9 mouse cellular contexts compared by ENCODE assay signal in the genomic region with DNA sequence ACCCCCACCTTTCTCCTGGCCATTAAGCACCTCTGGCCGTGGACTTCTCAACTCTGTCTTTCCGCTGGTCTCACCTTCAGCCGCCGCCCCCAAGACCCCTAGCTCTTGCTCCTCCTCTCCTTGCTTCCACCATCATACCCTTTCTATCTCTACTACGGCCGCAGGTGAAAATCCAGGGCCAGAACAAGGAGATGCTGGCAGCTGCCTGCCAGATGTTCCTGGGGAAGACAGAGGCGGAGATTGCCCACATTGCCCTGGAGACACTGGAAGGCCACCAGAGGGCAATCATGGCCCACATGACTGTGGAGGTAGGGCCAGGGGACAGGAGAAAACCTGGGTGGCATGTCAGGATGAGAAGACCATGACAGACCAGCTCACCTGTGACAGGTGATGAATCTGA. TPM values are rescaled to one million over a fixed set of nuclear protein-coding genes. Genes with fewer than 3 reads are reported as not detected.
A peak's percentile ranks its signal among the peaks of the same experiment; 100 is the strongest.
DNase-seq lines count a peak whose midpoint lies in the region; ATAC-seq lines count a peak whose summit lies in the region.
"Had no signal": no experiment of that assay in that cellular context is flagged by ENCODE, and none has a peak within 500 bp of the region (broad histone marks: within the 10 kb centered on the region; RNA-seq: fewer than 3 reads in every experiment).

No protein-coding gene starts in this region.

- peak overlapping the region; percentile 91 for H3K27ac ChIP-seq in limb, embryonic 10.5 days
- H3K27ac ChIP-seq in neural tube, embryonic 14.5 days (ENCODE audit: low read depth, low read length), result no peak overlapping the region

- H3K36me3 ChIP-seq in limb, embryonic 10.5 days, result peaks cover 45% of the 10 kb centered on the region
- H3K36me3 ChIP-seq in neural tube, embryonic 14.5 days (ENCODE audit: control insufficient read depth, insufficient read depth, low read length), result peaks cover 13% of the 10 kb centered on the region; the same call in 1 of the 2 replicates

- H3K9me3 ChIP-seq in limb, embryonic 10.5 days (replicated peaks), result no peaks in the 10 kb centered on the region
- H3K9me3 ChIP-seq in neural tube, embryonic 14.5 days (ENCODE audit: control insufficient read depth, low read length), result no peaks in the 10 kb centered on the region

- no peak overlapping the region for H3K9ac ChIP-seq in neural tube, embryonic 14.5 days (replicated peaks; ENCODE audit: low read depth, low read length)

- peak; percentile 40 for DNase-seq in embryo, embryonic 10 days (ENCODE audit: low spot score)
- no peak for DNase-seq in embryo, embryonic 9.5 days (ENCODE audit: extremely low spot score)
- DNase-seq in thymus, postnatal 4 days, result peak; percentile 51
- DNase-seq in thymus, postnatal 25 days, result no peak
- DNase-seq in limb, embryonic 10.5 days (ENCODE audit: low spot score), result peak; percentile 63
- no peak for DNase-seq in urinary bladder, postnatal 4 days (ENCODE audit: low spot score in 2 of 2)

- peak overlapping the region; percentile 78 for H3K4me3 ChIP-seq in limb, embryonic 10.5 days
- H3K4me3 ChIP-seq in neural tube, embryonic 14.5 days (ENCODE audit: low read depth, low read length), result peak overlapping the region; percentile 62; the same call in 1 of the 2 replicates

- 41% methylated on average over 7 of the region's 7 CpGs for WGBS in limb, embryonic 10.5 days
- 57% methylated on average over 7 of the region's 7 CpGs for WGBS in neural tube, embryonic 14.5 days

- H3K4me1 ChIP-seq in limb, embryonic 10.5 days, result peaks cover 36% of the 10 kb centered on the region
- H3K4me1 ChIP-seq in neural tube, embryonic 14.5 days (ENCODE audit: control insufficient read depth, insufficient read depth, low read length), result peaks cover 20% of the 10 kb centered on the region

- ATAC-seq in neural tube, embryonic 14.5 days (ENCODE audit: low read depth), result no peak
- no peak for ATAC-seq in cerebellum, adult (ENCODE audit: insufficient number of reproducible peaks, low FRiP score, low TSS enrichment)
- ATAC-seq: Patski had no signal

- H3K4me2 ChIP-seq in neural tube, embryonic 14.5 days (ENCODE audit: low read depth, low read length), result peak overlapping the region; percentile 69; the same call in 1 of the 2 replicates

- peaks cover 21% of the 10 kb centered on the region for H3K27me3 ChIP-seq in limb, embryonic 10.5 days (ENCODE audit: low read depth, poor library complexity, severe bottlenecking)
- no peaks in the 10 kb centered on the region for H3K27me3 ChIP-seq in neural tube, embryonic 14.5 days (ENCODE audit: control insufficient read depth, insufficient read depth, low read length)
- H3K27me3 ChIP-seq: Patski had no signal

RNA-seq across cellular contexts. Expression of gene Flot1, which starts 1.4 kb away (rescaled TPM):
- polyA plus RNA-seq in limb, embryonic 10.5 days (2016; fragmentation: Nextera tagmentation; extraction: Ambion mirVana), result 43.0 and 49.7 TPM in 2 replicates
- polyA plus RNA-seq in neural tube, embryonic 14.5 days (2014; fragmentation: Nextera tagmentation; extraction: Ambion mirVana), result 100 and 121 TPM in 2 replicates

RNA-seq across cellular contexts. Expression of gene Ier3, which starts 2.9 kb away (rescaled TPM):
- polyA plus RNA-seq in limb, embryonic 10.5 days (2016; fragmentation: Nextera tagmentation; extraction: Ambion mirVana), result 4.5 and 5.5 TPM in 2 replicates
- 4.2 and 6.9 TPM in 2 replicates for polyA plus RNA-seq in neural tube, embryonic 14.5 days (2014; fragmentation: Nextera tagmentation; extraction: Ambion mirVana)

RNA-seq across cellular contexts. Expression of gene Tubb5, which starts 13.7 kb away (rescaled TPM):
- 1,509 and 1,575 TPM in 2 replicates for polyA plus RNA-seq in limb, embryonic 10.5 days (2016; fragmentation: Nextera tagmentation; extraction: Ambion mirVana)
- polyA plus RNA-seq in neural tube, embryonic 14.5 days (2014; fragmentation: Nextera tagmentation; extraction: Ambion mirVana), result 1,611 and 1,626 TPM in 2 replicates

RNA-seq across cellular contexts. Expression of gene Mdc1, which starts 16.9 kb away (rescaled TPM):
- polyA plus RNA-seq in limb, embryonic 10.5 days (2016; fragmentation: Nextera tagmentation; extraction: Ambion mirVana), result 23.2 and 27.3 TPM in 2 replicates
- polyA plus RNA-seq in neural tube, embryonic 14.5 days (2014; fragmentation: Nextera tagmentation; extraction: Ambion mirVana), result 6.0 and 8.5 TPM in 2 replicates

RNA-seq across cellular contexts. Expression of gene Nrm, which starts 36.7 kb away (rescaled TPM):
- 61.7 and 67.1 TPM in 2 replicates for polyA plus RNA-seq in limb, embryonic 10.5 days (2016; fragmentation: Nextera tagmentation; extraction: Ambion mirVana)
- polyA plus RNA-seq in neural tube, embryonic 14.5 days (2014; fragmentation: Nextera tagmentation; extraction: Ambion mirVana), result 15.7 and 16.9 TPM in 2 replicates

Comparison
In these comparisons a context has a peak if more than half of its experiments do, and no peak if none do; other contexts are left out.
1. DNase-seq: peak in embryo, embryonic 10 days (single experiment), thymus, postnatal 4 days (single experiment) and limb, embryonic 10.5 days (single experiment); none in embryo, embryonic 9.5 days (single experiment), thymus, postnatal 25 days (single experiment) and urinary bladder, postnatal 4 days (0 of 2).